Mouse (Mus musculus) liver, embryonic 16.5 days (tissue): Measurements from ENCODE around the gene Slc34a3. TPM values are rescaled to one million over a fixed set of nuclear protein-coding genes. Genes with fewer than 3 reads are reported as not detected.

Experiments
- ATAC-seq: fragments of 200-750 bp; cut with Nextera tagmentation; 2 replicates; pipeline ENCODE4 v1.8.0; 2017; ENCODE audit warnings: low read depth, mild to moderate bottlenecking, moderate number of reproducible peaks, moderate library complexity
- H3K27ac ChIP-seq: fragments of 300-500 bp; sonication (generic); 2 replicates; pipeline ENCODE4 v1.5.1; 2014; ENCODE audit warnings: mild to moderate bottlenecking, low read length
- H3K27me3 ChIP-seq: fragments of 300-500 bp; sonication (generic); 2 replicates; pipeline ENCODE4 v1.6.1; 2014; ENCODE audit warnings: low read depth, low read length, mixed read lengths; ENCODE audit not compliant: control insufficient read depth, insufficient read depth
- H3K36me3 ChIP-seq: fragments of 300-500 bp; sonication (generic); 2 replicates; pipeline ENCODE4 v1.6.1; 2014; ENCODE audit warnings: mild to moderate bottlenecking; ENCODE audit not compliant: control insufficient read depth, insufficient read depth
- H3K4me1 ChIP-seq: fragments of 300-500 bp; sonication (generic); 2 replicates; pipeline ENCODE4 v1.6.1; 2014; ENCODE audit warnings: low read depth, low read length, mixed read lengths; ENCODE audit not compliant: control insufficient read depth
- H3K4me2 ChIP-seq: fragments of 300-500 bp; sonication (generic); 2 replicates; pipeline ENCODE4 v1.6.1; 2014; ENCODE audit warnings: low read depth, low read length, mixed read lengths
- H3K4me3 ChIP-seq: fragments of 300-500 bp; sonication (generic); 2 replicates; pipeline ENCODE4 v1.5.1; 2014; ENCODE audit warnings: low read depth, mild to moderate bottlenecking, low read length
- H3K9ac ChIP-seq: fragments of 300-500 bp; sonication (generic); 2 replicates; pipeline ENCODE4 v1.6.1; 2014; ENCODE audit warnings: low read depth, low read length
- H3K9me3 ChIP-seq: fragments of 300-500 bp; sonication (generic); replicated peaks from 2 replicates; pipeline ENCODE4 v1.6.1; 2016; ENCODE audit warnings: low read length; ENCODE audit not compliant: control insufficient read depth
- WGBS: fragments of 180-500 bp; shearing (Covaris S2); extraction: QIAGEN DNeasy Blood & Tissue Kit; methylation state at CpG from one replicate; pipeline ENCODE4 v1.1.7; 2014; ENCODE audit not compliant: insufficient replicate concordance; 5-methylcytosine and 5-hydroxymethylcytosine counted together
- polyA plus RNA-seq: library from polyadenylated mRNA; unstranded; fragments of >200 nt; fragmentation: Nextera tagmentation; extraction: Ambion mirVana; gene quantifications from 2 replicates; pipeline ENCODE4 v1.2.1, GENCODE M21; 2015

The Slc34a3 gene
- polyA plus RNA-seq, 1 experiment from 2014 or later: 0.08 TPM

DNA sequence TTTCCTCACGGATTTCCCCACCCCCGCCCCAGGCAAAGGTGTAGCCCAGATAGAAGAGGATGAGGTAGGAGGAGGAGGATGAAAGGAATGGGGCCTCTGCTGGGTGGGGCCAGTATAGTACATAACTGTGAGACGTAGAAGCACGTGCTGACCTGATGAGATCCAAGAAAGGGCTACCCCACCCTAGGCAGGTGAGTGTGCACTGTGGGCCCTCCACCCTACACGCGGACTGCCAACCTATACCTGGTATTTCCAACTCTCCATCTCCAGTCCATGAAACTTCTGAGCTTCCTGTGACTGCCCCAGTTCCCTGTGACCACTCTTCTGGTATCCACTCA, 7.2 kb upstream of the Slc34a3 start:
- H3K4me3 ChIP-seq: no peak overlapping the region; the same call in 1 of the 2 replicates

DNA sequence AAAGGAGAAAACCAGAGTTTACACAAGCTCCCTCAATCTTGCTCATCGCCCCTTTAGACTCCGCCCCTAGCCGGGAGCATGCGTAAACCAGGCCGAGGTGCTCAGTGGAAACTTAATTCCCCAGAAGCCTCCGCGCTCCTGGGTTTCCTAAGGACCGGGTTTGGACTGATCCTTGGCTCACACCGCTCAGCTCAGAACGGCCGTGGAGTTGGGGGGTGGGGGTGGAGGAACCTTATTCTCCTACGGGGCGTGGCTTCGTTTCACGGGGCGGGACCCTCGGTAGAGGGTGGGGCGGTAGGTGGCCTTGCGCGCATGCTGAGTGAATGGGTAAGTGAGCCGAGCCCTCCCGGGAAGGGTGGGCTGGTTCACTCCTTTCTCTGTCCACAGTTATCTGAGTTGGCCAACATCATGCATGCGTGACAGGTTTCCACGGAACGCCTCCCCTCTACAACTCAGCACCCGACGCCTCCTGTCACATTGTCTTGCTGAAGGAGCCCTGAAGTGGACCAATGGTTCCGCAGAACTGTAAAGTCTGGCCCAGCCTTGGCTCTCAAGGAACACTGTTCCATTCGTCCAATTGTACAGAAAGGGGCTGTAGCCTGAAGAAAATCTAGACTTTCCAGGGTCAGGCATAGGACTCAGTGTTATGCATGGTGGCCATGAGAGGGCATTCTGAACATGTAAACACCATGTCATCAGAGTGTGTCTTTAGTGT, 6.7 kb upstream of the Slc34a3 start:
- Histone ChIP-seq H3K4me1 (peaks cover 19% of the 10 kb centered on the region), H3K9me3 (no peaks in the 10 kb centered on the region), H3K4me2 (peak overlapping the region; percentile 73), H3K27ac (no peak overlapping the region), H3K27me3 (peaks cover 29% of the 10 kb centered on the region), H3K36me3 (no peaks in the 10 kb centered on the region), H3K9ac (peak overlapping the region; percentile 45; the same call in 1 of the 2 replicates), H3K4me3 (peak overlapping the region; percentile 56)
- peak; percentile 69 for ATAC-seq
- WGBS: under 1% methylated on average over 29 of the region's 29 CpGs

More for the DNA sequence above, 7.2 kb upstream of the Slc34a3 start:
- Histone ChIP-seq H3K27me3 (peaks cover 29% of the 10 kb centered on the region), H3K9me3 (no peaks in the 10 kb centered on the region), H3K4me2 (peak overlapping the region; percentile 73), H3K27ac (no peak overlapping the region), H3K9ac (no peak overlapping the region), H3K4me1 (peaks cover 19% of the 10 kb centered on the region), H3K36me3 (no peaks in the 10 kb centered on the region)
- WGBS: 9% methylated on average over 6 of the region's 6 CpGs
- no peak for ATAC-seq

DNA sequence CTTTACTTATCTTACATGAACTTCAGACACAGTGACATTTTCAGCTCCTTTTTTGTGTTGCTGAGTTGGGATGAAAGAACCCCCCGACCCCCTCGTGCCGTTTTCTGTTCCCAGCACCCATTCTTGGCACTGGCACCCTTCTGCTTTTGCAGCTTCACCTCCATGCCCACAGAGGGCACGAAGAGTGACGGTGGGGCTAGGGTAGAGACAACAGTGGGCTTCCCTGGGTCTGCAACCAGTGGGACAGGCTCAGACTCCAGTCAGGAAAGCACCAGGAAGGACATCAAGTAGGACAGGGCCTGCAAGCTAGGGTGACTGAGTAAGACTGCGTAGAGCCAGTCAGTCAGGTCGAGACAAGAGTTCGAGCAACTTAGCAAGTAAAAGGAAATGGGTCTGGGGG, 6.1 kb upstream of the Slc34a3 start:
- H3K9ac ChIP-seq: no peak overlapping the region
- WGBS: 45% methylated on average over 8 of the region's 8 CpGs
- ATAC-seq: no peak
- no peak overlapping the region for H3K27ac ChIP-seq
- H3K36me3 ChIP-seq: no peaks in the 10 kb centered on the region
- peaks cover 29% of the 10 kb centered on the region for H3K27me3 ChIP-seq
- H3K4me1 ChIP-seq: peaks cover 19% of the 10 kb centered on the region
- H3K4me2 ChIP-seq: peak overlapping the region; percentile 73
- peak overlapping the region; percentile 56 for H3K4me3 ChIP-seq
- no peaks in the 10 kb centered on the region for H3K9me3 ChIP-seq

DNA sequence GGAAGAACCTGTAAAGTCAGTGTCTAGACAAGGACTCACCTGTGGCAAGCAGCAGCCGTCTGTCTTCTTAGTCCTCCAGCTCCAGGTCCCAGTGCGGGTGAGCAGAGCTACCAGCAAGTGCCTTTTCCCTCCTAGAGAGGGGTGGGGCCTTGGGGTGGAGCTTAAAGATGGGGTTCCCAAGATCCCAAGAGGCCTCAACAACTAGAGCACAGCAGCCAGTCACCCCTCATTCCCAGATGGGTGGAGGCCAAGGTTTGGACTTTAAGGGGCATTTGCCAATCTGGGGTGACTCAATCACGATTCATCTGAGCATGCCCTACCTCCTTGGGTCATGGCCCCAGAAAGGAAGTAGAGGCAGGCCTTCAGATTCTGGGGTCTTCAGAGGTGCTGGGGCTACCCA, 5.6 kb upstream of the Slc34a3 start:
- Histone ChIP-seq H3K9me3 (no peaks in the 10 kb centered on the region), H3K27ac (no peak overlapping the region), H3K4me3 (no peak overlapping the region), H3K36me3 (no peaks in the 10 kb centered on the region), H3K9ac (no peak overlapping the region), H3K27me3 (peaks cover 29% of the 10 kb centered on the region), H3K4me2 (no peak overlapping the region), H3K4me1 (peaks cover 19% of the 10 kb centered on the region)
- ATAC-seq: no peak
- 64% methylated on average over 3 of the region's 3 CpGs for WGBS

DNA sequence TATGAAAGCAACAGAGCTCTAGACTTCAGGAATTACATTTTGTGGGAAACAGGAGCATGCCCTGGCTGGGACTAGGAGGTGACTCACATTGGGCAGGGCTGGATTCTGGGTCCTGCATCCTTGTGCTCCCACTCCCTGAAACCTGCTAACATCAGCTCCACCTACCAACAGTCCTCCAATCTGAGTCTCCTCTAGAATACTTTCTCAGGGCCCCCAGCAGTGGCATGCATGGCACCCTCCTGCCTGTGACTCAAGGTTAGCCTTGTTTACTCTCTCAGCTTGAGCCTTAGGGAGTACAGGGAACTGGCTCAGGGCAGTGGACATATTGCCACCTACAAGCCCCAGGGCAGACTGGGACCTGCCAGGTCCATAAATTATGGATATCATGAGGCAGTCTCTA, 3.9 kb upstream of the Slc34a3 start:
- no peak for ATAC-seq
- no peaks in the 10 kb centered on the region for H3K9me3 ChIP-seq
- H3K27me3 ChIP-seq: peaks cover 26% of the 10 kb centered on the region
- H3K4me1 ChIP-seq: peaks cover 19% of the 10 kb centered on the region
- H3K4me3 ChIP-seq: no peak overlapping the region
- no peaks in the 10 kb centered on the region for H3K36me3 ChIP-seq
- no peak overlapping the region for H3K9ac ChIP-seq
- no peak overlapping the region for H3K27ac ChIP-seq
- no peak overlapping the region for H3K4me2 ChIP-seq

DNA sequence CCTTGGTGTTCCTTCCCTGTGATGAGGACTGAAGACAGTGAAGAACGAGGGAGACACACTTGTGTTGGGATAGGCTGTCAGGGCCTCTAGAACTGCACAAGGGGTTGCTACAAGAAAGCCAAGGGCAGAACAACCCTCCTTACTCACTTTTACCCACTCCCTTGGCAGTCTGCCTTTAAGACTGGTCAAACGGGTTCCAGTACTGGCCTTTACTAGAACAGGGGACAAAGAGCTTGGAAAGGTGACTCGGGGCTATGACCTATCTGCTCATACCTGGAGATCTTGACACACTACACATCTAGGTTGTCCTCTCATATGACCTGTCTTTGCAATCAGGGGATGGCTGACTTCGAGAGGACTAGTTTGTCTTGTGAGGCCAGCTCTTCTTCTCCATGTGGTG, 3.4 kb upstream of the Slc34a3 start:
- Histone ChIP-seq H3K36me3 (no peaks in the 10 kb centered on the region), H3K9ac (no peak overlapping the region), H3K4me2 (no peak overlapping the region), H3K4me1 (peaks cover 19% of the 10 kb centered on the region), H3K9me3 (no peaks in the 10 kb centered on the region), H3K27ac (no peak overlapping the region), H3K4me3 (no peak overlapping the region), H3K27me3 (peaks cover 20% of the 10 kb centered on the region)
- 40% methylated on average over 4 of the region's 4 CpGs for WGBS
- no peak for ATAC-seq

DNA sequence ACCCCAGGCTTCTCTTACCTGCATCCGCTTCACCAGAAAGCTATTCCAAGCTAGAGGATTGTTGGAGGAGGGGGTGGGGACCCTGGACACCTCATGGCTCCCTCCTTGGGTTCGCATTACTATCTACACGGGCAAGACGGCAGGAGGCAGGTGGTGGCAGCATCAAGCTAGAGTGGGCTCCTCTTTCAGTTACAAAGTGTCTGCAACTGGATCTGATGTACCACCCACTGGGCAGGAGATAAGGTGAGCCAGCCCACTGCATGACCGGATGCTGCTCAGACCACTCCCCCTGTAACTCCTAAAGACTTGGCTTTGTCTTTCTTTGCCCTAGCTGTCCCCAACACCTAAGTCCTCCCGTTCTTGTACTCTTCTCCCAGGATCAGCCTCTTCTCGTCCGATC, 2.5 kb upstream of the Slc34a3 start, which contains the start of gene Rnf224:
Gene Rnf224 (minus strand): TSS at position 174 of the 400 bp plus-strand sequence.
- H3K27me3 ChIP-seq: peaks cover 11% of the 10 kb centered on the region
- peaks cover 10% of the 10 kb centered on the region for H3K4me1 ChIP-seq
- H3K4me2 ChIP-seq: no peak within 1 kb of the TSS
- no peak within 1 kb of the TSS for H3K4me3 ChIP-seq
- no peaks in the 10 kb centered on the region for H3K36me3 ChIP-seq
- H3K27ac ChIP-seq: no peak within 1 kb of the TSS
- no peak for ATAC-seq
- no peak within 1 kb of the TSS for H3K9ac ChIP-seq
- no peaks in the 10 kb centered on the region for H3K9me3 ChIP-seq
- 35% methylated on average over 8 of the region's 8 CpGs for WGBS

DNA sequence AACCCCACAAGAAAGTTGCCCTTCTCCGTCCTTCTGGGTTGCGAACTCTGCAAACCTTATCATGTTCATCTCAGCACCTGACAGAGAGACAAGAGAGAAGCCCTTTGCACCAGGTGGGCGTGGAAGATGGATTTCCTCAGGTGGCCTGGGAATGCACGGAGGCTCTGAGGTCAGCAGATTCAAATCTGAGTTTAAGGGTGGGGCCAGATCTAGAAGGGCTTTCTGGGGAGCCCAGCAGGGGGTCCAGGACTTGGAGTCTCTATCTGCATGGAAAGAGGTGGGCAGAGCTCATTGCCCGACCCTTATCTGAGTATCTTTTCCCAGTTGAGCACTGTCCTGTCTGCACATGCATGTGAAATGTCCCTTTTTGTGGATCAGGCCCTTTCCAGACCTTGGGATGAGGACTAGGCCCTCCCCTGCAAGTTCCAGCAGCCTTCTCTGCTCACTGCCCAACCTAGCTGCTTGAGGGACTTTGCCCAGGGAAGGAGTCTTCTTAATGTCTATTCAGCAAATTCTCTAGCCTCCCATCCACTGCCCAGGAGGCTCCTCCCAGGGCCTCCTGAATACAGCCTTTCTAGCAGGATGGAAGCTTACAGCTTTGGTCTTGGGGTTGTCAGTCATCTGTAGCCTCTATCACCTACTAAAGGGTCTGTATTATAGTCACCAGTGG, 522 bp upstream of the Slc34a3 start:
- Histone ChIP-seq H3K9me3 (no peaks in the 10 kb centered on the region), H3K4me1 (no peaks in the 10 kb centered on the region), H3K4me3 (no peak overlapping the region), H3K27me3 (no peaks in the 10 kb centered on the region; the same call in 1 of the 2 replicates), H3K4me2 (no peak overlapping the region), H3K36me3 (no peaks in the 10 kb centered on the region), H3K27ac (no peak overlapping the region), H3K9ac (no peak overlapping the region)
- WGBS: 38% methylated on average over 5 of the region's 5 CpGs
- ATAC-seq: no peak

DNA sequence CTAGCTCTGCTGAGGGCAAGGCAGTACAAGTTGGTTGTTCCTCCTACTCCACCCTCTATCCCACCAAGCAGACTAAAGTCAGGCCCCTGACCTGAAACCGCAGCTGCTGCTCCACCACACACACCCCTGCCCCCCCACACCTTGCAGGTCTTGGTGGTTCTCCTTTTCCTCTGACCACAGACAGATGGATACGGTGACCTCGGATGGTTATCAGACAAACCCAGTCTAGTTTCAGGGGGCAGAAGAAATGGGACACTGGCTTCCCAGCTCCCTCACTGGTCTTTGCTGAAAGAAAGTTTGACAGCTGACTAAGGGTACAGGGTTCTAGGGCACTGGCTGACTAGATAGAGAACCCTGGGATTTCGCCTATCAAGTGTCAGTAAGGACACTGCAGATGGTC, 743 bp downstream of the Slc34a3 start:
- Histone ChIP-seq H3K36me3 (no peaks in the 10 kb centered on the region), H3K27ac (no peak overlapping the region), H3K4me2 (no peak overlapping the region), H3K4me3 (no peak overlapping the region), H3K4me1 (peaks cover 6% of the 10 kb centered on the region), H3K9me3 (no peaks in the 10 kb centered on the region), H3K27me3 (no peaks in the 10 kb centered on the region; the same call in 1 of the 2 replicates), H3K9ac (no peak overlapping the region)
- 7% methylated on average over 4 of the region's 4 CpGs for WGBS
- ATAC-seq: no peak
